Mouse (Mus musculus) lung, postnatal 0 days (tissue): Measurements from ENCODE around the gene Cfap43.

Source experiments
- CTCF ChIP-seq: IDR thresholded peaks from 2 replicates; pipeline ENCODE4 v1.5.1; 2016; ENCODE audit warnings: antibody characterized with exemption, mild to moderate bottlenecking
- EP300 ChIP-seq: IDR thresholded peaks from 2 replicates; pipeline ENCODE4 v1.6.1; 2016; ENCODE audit warnings: antibody characterized with exemption, mild to moderate bottlenecking, control low read depth

DNA sequence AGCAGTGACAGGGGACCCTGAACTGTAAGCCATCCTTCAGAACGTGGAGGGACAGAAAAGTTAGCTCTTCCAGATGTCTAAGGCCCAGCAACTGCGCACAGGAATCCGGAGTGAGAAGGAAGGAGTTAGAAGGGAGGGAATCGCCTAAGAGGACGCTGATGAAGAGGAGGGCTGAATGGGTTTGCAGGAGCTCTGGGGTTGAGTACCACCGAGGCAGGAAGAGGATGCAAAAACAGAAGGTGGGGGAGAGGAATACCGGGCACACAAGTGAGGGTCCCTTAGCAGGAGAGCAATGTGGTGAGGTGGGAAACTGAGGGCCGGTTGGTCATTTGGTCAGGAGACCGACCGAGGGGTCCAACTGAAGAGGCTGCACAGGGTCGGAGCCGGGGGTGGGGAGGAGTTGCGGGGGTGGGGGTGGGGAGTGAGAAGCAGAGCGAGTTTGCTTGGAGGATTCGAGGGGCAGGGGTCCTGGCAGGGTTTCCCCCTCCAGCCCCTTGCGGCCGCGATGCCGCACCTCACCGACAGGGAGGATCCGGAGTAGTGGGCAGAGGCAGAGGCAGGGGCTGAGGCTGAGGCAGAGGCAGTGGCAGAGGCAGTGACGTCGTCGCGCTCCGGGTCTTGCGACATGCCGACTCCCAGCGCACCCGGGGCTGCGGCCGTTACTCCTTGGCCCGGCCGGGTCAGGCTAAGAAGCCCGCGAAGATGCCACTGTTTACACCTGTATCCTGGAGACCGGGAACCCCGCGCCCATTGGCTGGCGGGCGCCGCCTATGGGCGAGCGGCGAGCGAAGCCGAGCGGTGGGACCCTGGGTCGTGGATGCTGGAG lies 82.2 kb downstream of the Cfap43 start:
- TF ChIP-seq CTCF, result peak; percentile 46
- no peak for TF ChIP-seq EP300
